Mouse (Mus musculus): ENCODE measurements at regions not wholly inside any gene's neighbourhood (a gene's known extent, or its start where the extent isn't known, plus 50 kb on each side); places are given as distances from the start of the nearest gene placed in this dataset.

GRCm38 (mm10) chr11:20929426-20929825 lies 98.6 kb upstream of the Lgalsl start:
- no peak for DNase-seq (ENCODE audit: low spot score in 2 of 2)

- no peak for DNase-seq (ENCODE audit: low spot score in 2 of 2)
Observed at GRCm38 (mm10) chr11:20930045-20930444, 99.2 kb upstream of the Lgalsl start.

DNA sequence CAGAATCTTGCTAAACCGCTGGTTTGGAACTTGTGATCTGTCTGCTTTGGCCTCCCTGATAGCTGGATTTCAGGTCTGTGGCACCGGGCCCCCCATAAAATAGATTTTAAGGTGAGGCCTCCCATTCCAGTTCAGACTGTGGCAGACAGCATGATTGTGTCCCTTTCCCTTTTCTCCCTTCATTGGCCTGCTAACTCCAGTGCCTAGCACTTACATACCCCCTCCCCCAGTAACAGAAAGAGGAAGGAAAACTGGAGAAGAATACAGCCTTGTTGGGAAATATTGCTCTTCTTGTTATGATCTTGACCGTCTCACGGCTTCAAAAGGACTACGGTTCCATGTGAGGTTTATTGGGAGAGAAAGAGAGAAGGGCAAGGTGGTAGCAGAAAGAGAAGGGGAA lies 99.7 kb upstream of the Lgalsl start:
- no peak for DNase-seq (ENCODE audit: low spot score in 2 of 2)

GRCm38 (mm10) chr11:20934191-20935062 lies 103.6 kb upstream of the Lgalsl start:
- no peak for DNase-seq (ENCODE audit: low spot score in 2 of 2)

- no peak for DNase-seq (ENCODE audit: low spot score in 2 of 2)
Observed at GRCm38 (mm10) chr11:20935063-20935370, 104.2 kb upstream of the Lgalsl start.

- no peak for DNase-seq (ENCODE audit: low spot score in 2 of 2)
Observed at GRCm38 (mm10) chr11:20935910-20936309, 105.1 kb upstream of the Lgalsl start.

DNA sequence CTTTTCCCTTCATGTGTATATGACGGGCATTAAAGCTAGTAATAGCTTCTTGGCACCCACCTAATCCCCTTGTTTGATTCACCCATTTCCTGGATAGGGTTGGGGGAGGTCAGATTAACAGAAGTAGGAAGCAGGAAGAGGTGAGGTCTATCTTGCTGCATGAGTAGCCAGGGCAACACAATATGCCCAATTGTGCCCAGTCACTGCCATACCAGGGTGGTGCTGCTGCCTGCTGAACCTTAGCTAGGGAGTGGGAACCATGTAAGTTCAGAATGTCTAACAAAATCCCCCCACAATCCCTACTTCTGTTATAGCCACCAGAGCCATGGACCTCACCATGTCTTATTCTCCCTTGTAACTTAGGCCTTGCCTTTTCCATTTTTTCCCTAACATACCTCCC lies 106.1 kb upstream of the Lgalsl start:
- DNase-seq (ENCODE audit: low spot score in 2 of 2) = no peak

- DNase-seq (ENCODE audit: low spot score in 2 of 2) = no peak
Observed at GRCm38 (mm10) chr11:20937942-20938341, 107.1 kb upstream of the Lgalsl start.

DNA sequence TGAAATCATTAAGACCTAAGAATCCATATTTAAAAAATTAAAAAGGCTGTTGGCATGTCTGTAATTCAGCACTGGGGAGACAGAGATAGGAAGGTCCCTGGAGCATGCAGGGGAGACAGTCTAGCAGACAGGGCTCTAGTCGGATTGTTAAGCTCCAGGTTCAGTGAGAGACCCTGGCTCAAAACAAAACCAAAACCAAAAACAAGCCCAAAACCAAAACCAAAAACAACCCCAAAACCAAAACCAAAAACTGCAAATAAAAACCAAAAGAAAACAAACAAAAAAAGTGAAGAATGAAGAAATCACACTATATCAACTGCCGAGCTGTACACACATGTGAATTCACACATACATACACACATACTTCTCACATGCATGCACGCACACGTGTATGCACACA lies 108.8 kb upstream of the Lgalsl start:
- DNase-seq (ENCODE audit: low spot score in 2 of 2) = no peak

GRCm38 (mm10) chr11:20941546-20941945 lies 110.7 kb upstream of the Lgalsl start:
- no peak for DNase-seq (ENCODE audit: low spot score in 2 of 2)

GRCm38 (mm10) chr11:20955561-20955960 lies 124.7 kb upstream of the Lgalsl start:
- no peak for DNase-seq (ENCODE audit: low spot score in 2 of 2)

GRCm38 (mm10) chr11:20957766-20958165 lies 126.9 kb upstream of the Lgalsl start:
- no peak for DNase-seq (ENCODE audit: low spot score in 2 of 2)

GRCm38 (mm10) chr11:20958233-20958632 lies 127.4 kb upstream of the Lgalsl start:
- DNase-seq (ENCODE audit: low spot score in 2 of 2) = no peak

DNA sequence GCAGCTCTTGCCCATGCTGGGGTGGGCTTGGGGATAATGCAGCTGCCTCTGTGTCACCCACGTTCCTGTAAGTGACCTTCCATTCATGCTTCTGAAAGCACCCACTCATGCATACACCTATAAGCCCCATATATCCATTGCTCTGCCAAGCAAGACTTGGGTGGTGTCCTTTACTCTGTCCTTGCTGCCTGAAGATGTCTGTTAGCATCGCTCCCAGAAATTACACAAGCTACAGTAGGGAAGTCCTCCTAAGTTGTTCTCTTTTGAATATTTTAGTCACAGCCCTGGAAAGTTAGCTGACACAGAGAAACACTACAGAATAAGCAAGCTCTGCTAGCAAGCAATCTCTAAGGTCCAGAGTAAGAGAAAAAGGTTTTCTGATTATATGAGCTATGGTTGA lies 129.2 kb upstream of the Lgalsl start:
- no peak for DNase-seq (ENCODE audit: low spot score in 2 of 2)

DNA sequence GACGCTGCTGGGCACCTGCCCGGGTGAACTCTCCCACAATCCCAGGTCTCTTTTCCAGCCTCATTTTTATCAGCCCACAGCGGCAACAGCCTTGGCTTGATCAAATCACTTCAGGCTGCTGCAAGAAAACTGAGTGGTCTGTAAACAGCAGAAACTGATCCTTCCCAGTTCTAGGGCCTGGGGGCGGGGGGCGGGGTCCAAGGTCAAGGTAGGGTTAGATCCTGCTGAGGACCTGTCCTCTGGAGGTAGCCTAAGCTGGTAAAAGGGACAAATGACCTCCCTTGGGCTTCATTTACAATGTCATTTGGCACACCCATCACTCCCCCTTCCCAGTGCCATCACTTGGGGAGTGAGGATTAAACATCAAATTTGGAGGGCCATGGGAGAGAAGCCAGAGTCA lies 129.9 kb upstream of the Lgalsl start:
- DNase-seq (ENCODE audit: low spot score in 2 of 2) = no peak

DNA sequence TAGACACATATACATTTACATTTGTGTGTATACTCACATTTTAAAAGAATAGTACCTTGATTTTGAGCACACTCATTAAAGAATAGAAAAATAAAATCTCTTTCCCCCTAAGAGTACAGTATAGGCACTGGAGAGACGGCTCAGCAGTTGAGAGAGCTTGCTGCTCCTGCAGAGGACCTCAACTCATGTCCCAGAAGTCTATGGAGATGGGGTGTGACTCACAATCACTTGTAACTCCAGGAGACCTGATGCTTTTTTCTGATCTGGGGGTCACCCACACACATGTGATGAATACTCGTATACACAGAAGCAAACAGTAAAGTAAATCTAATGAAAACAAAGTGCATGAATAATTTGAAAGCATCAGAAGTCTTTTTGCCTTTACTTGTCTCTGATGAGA lies 129.5 kb upstream of the Peli1 start:
- DNase-seq (ENCODE audit: low spot score in 2 of 2) = no peak

DNA sequence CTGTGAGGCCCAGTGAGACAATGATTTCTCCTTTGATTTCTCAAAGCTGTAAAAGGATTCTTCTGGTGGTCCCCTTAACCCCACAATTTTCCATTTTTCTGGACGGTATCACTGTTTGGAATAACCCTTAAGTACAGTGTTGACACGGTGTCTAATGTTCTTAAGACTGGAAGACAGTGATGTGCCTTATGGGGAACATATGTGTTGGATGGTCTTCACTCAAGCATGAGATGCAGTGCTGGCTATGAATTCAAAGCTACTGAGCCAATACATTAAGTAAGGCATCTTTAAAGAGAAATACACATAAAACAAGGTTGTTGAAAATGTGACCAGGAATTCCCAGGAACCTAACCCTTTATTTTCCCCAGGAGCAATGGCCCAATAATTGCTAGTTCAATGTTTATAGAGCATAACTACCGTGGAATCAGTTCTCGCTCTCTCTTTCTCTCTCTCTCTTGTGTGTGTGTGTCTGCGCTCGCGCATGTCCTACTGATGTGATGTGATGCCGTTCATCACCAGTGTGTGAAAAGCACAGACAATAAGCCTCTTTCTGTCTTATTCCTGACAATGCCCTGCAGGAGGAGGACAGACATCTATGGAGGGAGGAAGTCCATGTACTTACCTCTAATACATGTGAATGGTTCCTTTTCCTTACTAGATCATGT lies 125.4 kb upstream of the Peli1 start:
- DNase-seq (ENCODE audit: low spot score in 2 of 2) = no peak

DNA sequence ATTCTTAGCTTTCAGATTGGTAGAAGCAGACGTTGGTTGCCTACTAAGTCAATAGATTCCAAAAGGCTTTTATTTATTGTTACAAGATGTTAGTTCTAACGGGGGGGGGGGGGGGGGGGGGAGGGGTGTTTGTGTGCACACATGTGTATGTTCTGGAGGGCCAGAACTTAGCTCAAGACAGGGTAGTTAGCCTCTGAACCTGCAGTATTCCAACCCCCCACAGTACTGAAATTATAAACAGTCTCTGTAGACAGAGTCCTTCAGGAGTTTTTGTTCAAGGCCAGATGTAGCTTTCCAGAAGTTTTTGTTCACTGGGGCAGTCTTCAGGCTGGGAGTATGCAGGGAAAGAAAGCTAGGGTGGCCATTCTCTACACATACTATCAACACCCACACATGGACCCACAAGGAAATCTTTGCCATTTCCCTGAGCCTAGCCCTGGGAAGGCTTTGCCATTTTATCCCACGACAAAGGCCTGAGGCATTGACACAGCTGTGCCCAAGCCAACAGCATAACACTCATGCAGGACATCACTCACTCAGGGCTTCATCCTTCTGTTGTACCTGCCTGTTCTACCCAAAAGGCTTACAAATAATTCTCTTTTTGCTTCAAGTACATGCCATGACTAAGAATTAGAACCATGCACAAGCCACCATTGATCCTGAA lies 123.6 kb upstream of the Peli1 start:
- no peak for DNase-seq (ENCODE audit: low spot score in 2 of 2)

DNA sequence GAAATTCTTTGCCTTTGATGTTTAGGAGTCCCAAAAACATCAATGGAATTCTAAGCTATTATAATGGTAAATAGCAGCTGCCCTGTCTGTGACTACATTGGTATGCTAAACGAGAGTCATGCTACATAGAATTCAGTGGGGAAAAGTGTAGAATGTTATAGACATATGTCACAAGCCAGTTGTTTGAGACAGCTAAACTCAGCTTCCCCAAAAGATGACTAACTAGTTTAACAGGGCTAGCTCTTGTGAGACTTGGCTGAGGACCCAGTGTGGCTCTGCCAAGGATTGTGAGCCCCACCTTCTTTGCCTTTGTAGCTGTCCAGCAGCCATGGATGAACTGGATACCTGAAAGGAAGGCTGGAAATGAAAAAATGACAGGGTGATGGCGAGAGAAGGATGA lies 122.8 kb upstream of the Peli1 start:
- no peak for DNase-seq (ENCODE audit: low spot score in 2 of 2)

DNA sequence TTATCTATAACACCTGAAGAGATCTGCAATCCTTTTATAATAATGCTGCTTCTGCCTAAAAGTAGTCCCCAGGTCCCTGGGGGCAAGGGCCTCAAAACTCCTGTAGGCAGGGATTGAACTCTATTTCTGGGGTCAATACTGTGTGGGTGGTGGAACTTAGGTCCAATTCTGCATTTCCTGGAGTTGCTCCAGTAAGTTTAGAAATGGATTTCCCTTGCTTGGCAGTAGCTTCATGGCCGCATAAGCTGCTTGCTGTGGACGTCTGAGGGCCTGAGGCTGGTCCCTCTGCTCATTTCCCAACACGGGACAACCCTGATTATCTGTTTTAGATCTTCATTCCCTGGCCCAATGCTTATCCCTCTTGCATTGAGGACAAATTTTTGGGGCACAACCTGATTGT lies 118.0 kb upstream of the Peli1 start:
- DNase-seq (ENCODE audit: low spot score in 2 of 2) = no peak

GRCm38 (mm10) chr11:20981588-20981987 lies 109.5 kb upstream of the Peli1 start:
- no peak for DNase-seq (ENCODE audit: low spot score in 2 of 2)

- DNase-seq (ENCODE audit: low spot score in 2 of 2) = no peak
Observed at GRCm38 (mm10) chr11:20982010-20982409, 109.1 kb upstream of the Peli1 start.

- DNase-seq (ENCODE audit: low spot score in 2 of 2) = no peak
Observed at GRCm38 (mm10) chr11:20982500-20982899, 108.6 kb upstream of the Peli1 start.
